Mouse (Mus musculus): ENCODE data around the gene Il18r1. TPM values are rescaled to one million over a fixed set of nuclear protein-coding genes. Genes with fewer than 3 reads are reported as not detected.

The Il18r1 gene
- polyA plus RNA-seq, 1 experiment: not detected

DNA sequence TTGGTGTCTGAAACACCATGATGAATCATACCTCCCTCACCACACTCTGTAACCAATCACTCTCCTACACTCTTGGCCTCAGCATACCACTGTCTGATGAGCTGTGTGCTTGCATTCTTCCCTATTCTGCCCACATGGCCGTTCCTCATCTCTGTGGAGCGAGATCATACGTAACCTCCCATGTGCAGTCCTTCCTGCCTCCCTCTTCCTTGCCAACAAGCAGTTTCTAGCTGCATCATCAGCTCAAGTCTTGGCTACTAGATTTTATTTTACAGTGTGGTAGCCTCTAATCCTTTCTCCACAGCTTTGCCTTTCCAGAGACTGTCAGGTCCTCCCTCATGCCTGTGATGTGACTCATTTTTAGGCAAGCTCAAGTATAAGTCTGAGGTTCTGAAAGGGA lies 20.6 kb upstream of the Il18r1 start:
- Histone ChIP-seq H3K4me1 (ENCODE audit: control insufficient read depth, insufficient read depth, low read length) (no peaks in the 10 kb centered on the region), H3K4me3 (ENCODE audit: low read depth, low read length) (no peak overlapping the region), H3K27ac (ENCODE audit: insufficient read depth, low read length) (no peak overlapping the region), H3K27me3 (ENCODE audit: control insufficient read depth, insufficient read depth, low read length, poor library complexity, severe bottlenecking) (no peaks in the 10 kb centered on the region), H3K36me3 (ENCODE audit: control insufficient read depth, insufficient read depth, low read length, poor library complexity, severe bottlenecking) (no peaks in the 10 kb centered on the region), H3K9ac (ENCODE audit: low read depth, poor library complexity, severe bottlenecking) (no peak overlapping the region), H3K9me3 (replicated peaks; ENCODE audit: control insufficient read depth, insufficient read depth, low read length, poor library complexity, severe bottlenecking) (no peaks in the 10 kb centered on the region)
- TF ChIP-seq EP300 (IDR thresholded peaks at IDR 0.05; ENCODE audit: insufficient read depth, low read depth, low read length): no peak
- no peak for TF ChIP-seq CTCF (IDR thresholded peaks at IDR 0.05; ENCODE audit: low read depth, low read length)
- TF ChIP-seq POLR2A (IDR thresholded peaks at IDR 0.05; ENCODE audit: insufficient read depth, low read length): no peak

DNA sequence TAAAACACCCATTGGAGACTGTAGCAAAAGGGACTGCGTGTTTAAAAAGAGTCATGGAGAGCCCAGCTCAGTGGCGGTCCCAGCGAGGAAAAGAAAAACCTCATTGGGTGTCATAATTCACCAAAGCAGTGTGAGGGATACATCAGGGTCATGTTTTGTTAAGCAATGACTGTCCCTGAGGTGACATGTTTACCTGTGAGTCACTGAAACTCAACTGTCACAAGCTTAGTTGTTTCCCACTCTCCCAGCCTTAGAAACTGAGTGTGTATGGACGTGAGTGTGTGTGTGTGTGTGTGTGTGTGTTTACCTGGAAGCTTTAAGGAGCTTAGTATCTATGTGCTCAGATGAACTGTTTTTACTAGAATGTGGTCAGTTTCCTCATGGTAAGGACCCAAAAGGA lies 2.0 kb downstream of the Il18r1 start:
- TF ChIP-seq CTCF (IDR thresholded peaks at IDR 0.05; ENCODE audit: low read depth, low read length) (no peak), EP300 (IDR thresholded peaks at IDR 0.05; ENCODE audit: insufficient read depth, low read depth, low read length) (no peak), POLR2A (IDR thresholded peaks at IDR 0.05; ENCODE audit: insufficient read depth, low read length) (no peak)

DNA sequence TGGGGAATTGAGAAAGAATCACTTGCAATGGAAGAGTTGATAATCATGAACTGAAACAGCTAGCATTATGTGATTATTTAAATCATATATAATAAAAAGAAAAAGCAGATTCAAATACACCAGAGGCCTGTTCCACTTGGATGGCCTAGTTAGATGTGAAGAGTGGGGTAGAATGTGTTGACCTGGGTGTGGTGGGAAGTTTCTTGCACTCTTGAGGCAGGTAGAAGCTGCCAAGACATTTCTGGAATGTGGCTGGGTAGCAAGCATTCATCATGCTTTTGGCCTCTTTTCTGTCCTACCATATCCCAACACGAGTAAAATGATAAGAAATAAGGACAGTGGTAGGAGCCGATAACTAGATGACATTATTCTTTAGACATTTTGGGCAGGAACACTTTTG lies 3.5 kb downstream of the Il18r1 start:
- TF ChIP-seq CTCF (IDR thresholded peaks at IDR 0.05; ENCODE audit: low read depth, low read length) (no peak), EP300 (IDR thresholded peaks at IDR 0.05; ENCODE audit: insufficient read depth, low read depth, low read length) (no peak)

More for the DNA sequence above, 2.0 kb downstream of the Il18r1 start:
- H3K9ac ChIP-seq (ENCODE audit: low read depth, poor library complexity, severe bottlenecking): no peak overlapping the region
- no peak overlapping the region for H3K4me3 ChIP-seq (ENCODE audit: low read depth, low read length)
- H3K4me1 ChIP-seq (ENCODE audit: control insufficient read depth, insufficient read depth, low read length): no peaks in the 10 kb centered on the region
- no peaks in the 10 kb centered on the region for H3K27me3 ChIP-seq (ENCODE audit: control insufficient read depth, insufficient read depth, low read length, poor library complexity, severe bottlenecking)
- no peaks in the 10 kb centered on the region for H3K36me3 ChIP-seq (ENCODE audit: control insufficient read depth, insufficient read depth, low read length, poor library complexity, severe bottlenecking)
- no peaks in the 10 kb centered on the region; the same call in 1 of the 2 replicates for H3K9me3 ChIP-seq (replicated peaks; ENCODE audit: control insufficient read depth, insufficient read depth, low read length, poor library complexity, severe bottlenecking)
- H3K27ac ChIP-seq (ENCODE audit: insufficient read depth, low read length): no peak overlapping the region

DNA sequence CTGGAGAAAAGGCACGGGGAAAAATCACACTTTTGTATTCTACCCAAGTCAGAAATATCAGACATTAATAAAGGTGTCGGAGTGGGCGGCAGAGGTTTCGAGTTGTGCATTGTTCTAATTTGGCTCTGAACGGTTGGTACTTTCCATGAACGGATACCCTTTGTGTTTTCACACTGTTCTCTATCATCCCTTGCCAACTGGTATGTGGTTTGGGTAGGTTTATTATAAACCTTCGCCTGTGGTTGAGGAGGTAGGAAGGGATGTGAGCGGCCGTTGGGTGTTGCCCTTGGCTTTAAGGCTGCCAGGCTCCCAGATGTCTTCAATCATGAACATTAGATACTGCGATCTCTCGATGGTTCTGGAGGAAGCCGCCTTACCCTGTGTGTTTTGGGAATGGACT lies 4.5 kb downstream of the Il18r1 start:
- H3K4me1 ChIP-seq (ENCODE audit: control insufficient read depth, insufficient read depth, low read length): no peaks in the 10 kb centered on the region
- H3K27me3 ChIP-seq (ENCODE audit: control insufficient read depth, insufficient read depth, low read length, poor library complexity, severe bottlenecking): no peaks in the 10 kb centered on the region; the same call in 1 of the 2 replicates
- TF ChIP-seq CTCF (IDR thresholded peaks at IDR 0.05; ENCODE audit: low read depth, low read length): no peak
- no peak for TF ChIP-seq POLR2A (IDR thresholded peaks at IDR 0.05; ENCODE audit: insufficient read depth, low read length)
- no peak for TF ChIP-seq EP300 (IDR thresholded peaks at IDR 0.05; ENCODE audit: insufficient read depth, low read depth, low read length)
- no peak overlapping the region for H3K4me3 ChIP-seq (ENCODE audit: low read depth, low read length)
- no peak overlapping the region for H3K27ac ChIP-seq (ENCODE audit: insufficient read depth, low read length)
- H3K9ac ChIP-seq (ENCODE audit: low read depth, poor library complexity, severe bottlenecking): no peak overlapping the region
- H3K9me3 ChIP-seq (replicated peaks; ENCODE audit: control insufficient read depth, insufficient read depth, low read length, poor library complexity, severe bottlenecking): no peaks in the 10 kb centered on the region; the same call in 1 of the 2 replicates
- H3K36me3 ChIP-seq (ENCODE audit: control insufficient read depth, insufficient read depth, low read length, poor library complexity, severe bottlenecking): no peaks in the 10 kb centered on the region

More for the DNA sequence above, 3.5 kb downstream of the Il18r1 start:
- Histone ChIP-seq H3K4me3 (ENCODE audit: low read depth, low read length) (no peak overlapping the region), H3K27ac (ENCODE audit: insufficient read depth, low read length) (no peak overlapping the region), H3K9ac (ENCODE audit: low read depth, poor library complexity, severe bottlenecking) (no peak overlapping the region), H3K4me1 (ENCODE audit: control insufficient read depth, insufficient read depth, low read length) (no peaks in the 10 kb centered on the region), H3K27me3 (ENCODE audit: control insufficient read depth, insufficient read depth, low read length, poor library complexity, severe bottlenecking) (no peaks in the 10 kb centered on the region; the same call in 1 of the 2 replicates), H3K36me3 (ENCODE audit: control insufficient read depth, insufficient read depth, low read length, poor library complexity, severe bottlenecking) (no peaks in the 10 kb centered on the region), H3K9me3 (replicated peaks; ENCODE audit: control insufficient read depth, insufficient read depth, low read length, poor library complexity, severe bottlenecking) (no peaks in the 10 kb centered on the region; the same call in 1 of the 2 replicates)

GRCm38 (mm10) chr1:40472401-40472800 lies 7.0 kb downstream of the Il18r1 start:
- no peaks in the 10 kb centered on the region for H3K36me3 ChIP-seq (ENCODE audit: control insufficient read depth, insufficient read depth, low read length, poor library complexity, severe bottlenecking)
- no peaks in the 10 kb centered on the region; the same call in 1 of the 2 replicates for H3K9me3 ChIP-seq (replicated peaks; ENCODE audit: control insufficient read depth, insufficient read depth, low read length, poor library complexity, severe bottlenecking)
- H3K4me3 ChIP-seq (ENCODE audit: low read depth, low read length): no peak overlapping the region
- H3K27me3 ChIP-seq (ENCODE audit: control insufficient read depth, insufficient read depth, low read length, poor library complexity, severe bottlenecking): no peaks in the 10 kb centered on the region; the same call in 1 of the 2 replicates
- no peak overlapping the region for H3K27ac ChIP-seq (ENCODE audit: insufficient read depth, low read length)
- H3K9ac ChIP-seq (ENCODE audit: low read depth, poor library complexity, severe bottlenecking): no peak overlapping the region
- TF ChIP-seq EP300 (IDR thresholded peaks at IDR 0.05; ENCODE audit: insufficient read depth, low read depth, low read length) (no peak), POLR2A (IDR thresholded peaks at IDR 0.05; ENCODE audit: insufficient read depth, low read length) (no peak), CTCF (IDR thresholded peaks at IDR 0.05; ENCODE audit: low read depth, low read length) (no peak)
- no peaks in the 10 kb centered on the region for H3K4me1 ChIP-seq (ENCODE audit: control insufficient read depth, insufficient read depth, low read length)

DNA sequence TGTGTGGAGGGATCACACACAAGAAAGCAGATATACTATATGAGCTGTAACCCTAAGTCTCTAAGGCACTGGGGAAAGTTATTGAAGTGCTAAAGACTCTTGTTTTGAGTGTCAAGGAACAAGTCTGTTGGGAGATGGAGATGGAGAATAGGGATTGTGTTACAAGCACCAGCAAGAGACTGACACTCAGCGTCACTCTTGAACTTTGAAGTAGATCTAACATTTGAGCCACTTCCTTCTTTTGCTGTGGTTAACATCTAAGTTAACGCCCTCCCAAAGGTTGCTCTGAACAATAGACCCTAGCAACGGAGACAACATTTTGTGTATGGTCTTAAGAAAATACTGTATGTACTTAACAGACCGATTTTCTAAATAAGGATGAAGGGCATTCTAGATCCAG lies 8.3 kb downstream of the Il18r1 start:
- no peak for TF ChIP-seq CTCF (IDR thresholded peaks at IDR 0.05; ENCODE audit: low read depth, low read length)
- TF ChIP-seq EP300 (IDR thresholded peaks at IDR 0.05; ENCODE audit: insufficient read depth, low read depth, low read length): no peak
- no peak for TF ChIP-seq POLR2A (IDR thresholded peaks at IDR 0.05; ENCODE audit: insufficient read depth, low read length)
- H3K4me1 ChIP-seq (ENCODE audit: control insufficient read depth, insufficient read depth, low read length): no peaks in the 10 kb centered on the region
- no peak overlapping the region for H3K9ac ChIP-seq (ENCODE audit: low read depth, poor library complexity, severe bottlenecking)
- H3K27ac ChIP-seq (ENCODE audit: insufficient read depth, low read length): no peak overlapping the region
- H3K4me3 ChIP-seq (ENCODE audit: low read depth, low read length): no peak overlapping the region
- H3K27me3 ChIP-seq (ENCODE audit: control insufficient read depth, insufficient read depth, low read length, poor library complexity, severe bottlenecking): no peaks in the 10 kb centered on the region; the same call in 1 of the 2 replicates
- H3K36me3 ChIP-seq (ENCODE audit: control insufficient read depth, insufficient read depth, low read length, poor library complexity, severe bottlenecking): no peaks in the 10 kb centered on the region
- H3K9me3 ChIP-seq (replicated peaks; ENCODE audit: control insufficient read depth, insufficient read depth, low read length, poor library complexity, severe bottlenecking): no peaks in the 10 kb centered on the region

Measured in ES-Bruce4 (cell line).